Mouse (Mus musculus) midbrain, embryonic 16.5 days (tissue): ENCODE results near the gene Lrrc4b. TPM values are rescaled to one million over a fixed set of nuclear protein-coding genes. Genes with fewer than 3 reads are reported as not detected.
A peak's percentile ranks its signal among the peaks of the same experiment; 100 is the strongest.

Experiments
- ATAC-seq: fragments of 200-750 bp; cut with Nextera tagmentation; 2 replicates; pipeline ENCODE4 v1.8.0; 2017; ENCODE audit warnings: moderate TSS enrichment
- H3K27ac ChIP-seq: fragments of 300-500 bp; sonication (generic); 2 replicates; pipeline ENCODE4 v1.5.1; 2014; ENCODE audit warnings: mild to moderate bottlenecking, low read length, mixed read lengths
- H3K27me3 ChIP-seq: fragments of 300-500 bp; sonication (generic); 2 replicates; pipeline ENCODE4 v1.6.1; 2014; ENCODE audit warnings: low read depth, low read length, mixed read lengths; ENCODE audit not compliant: control insufficient read depth, insufficient read depth
- H3K36me3 ChIP-seq: fragments of 300-500 bp; sonication (generic); 2 replicates; pipeline ENCODE4 v1.6.1; 2014; ENCODE audit warnings: mild to moderate bottlenecking, low read length, moderate library complexity, mixed read lengths; ENCODE audit not compliant: control insufficient read depth, insufficient read depth
- H3K4me1 ChIP-seq: fragments of 300-500 bp; sonication (generic); 2 replicates; pipeline ENCODE4 v1.6.1; 2014; ENCODE audit warnings: mild to moderate bottlenecking, low read length, mixed read lengths; ENCODE audit not compliant: control insufficient read depth, insufficient read depth
- H3K4me2 ChIP-seq: fragments of 300-500 bp; sonication (generic); 2 replicates; pipeline ENCODE4 v1.6.1; 2014; ENCODE audit warnings: mild to moderate bottlenecking, low read length, mixed read lengths
- H3K4me3 ChIP-seq: fragments of 300-500 bp; sonication (generic); 2 replicates; pipeline ENCODE4 v1.5.1; 2014; ENCODE audit warnings: low read depth, mild to moderate bottlenecking, low read length, moderate library complexity, mixed read lengths
- H3K9ac ChIP-seq: fragments of 300-500 bp; sonication (generic); 2 replicates; pipeline ENCODE4 v1.6.1; 2014; ENCODE audit warnings: low read depth, low read length, mixed read lengths
- H3K9me3 ChIP-seq: fragments of 300-500 bp; sonication (generic); replicated peaks from 2 replicates; pipeline ENCODE4 v1.6.1; 2014; ENCODE audit warnings: mild to moderate bottlenecking, low read length, mixed read lengths; ENCODE audit not compliant: control insufficient read depth, poor library complexity, severe bottlenecking
- WGBS: fragments of 180-500 bp; shearing (Covaris S2); extraction: QIAGEN DNeasy Blood & Tissue Kit; methylation state at CpG from one replicate; pipeline ENCODE4 v1.1.7; 2014; 5-methylcytosine and 5-hydroxymethylcytosine counted together
- polyA plus RNA-seq: library from polyadenylated mRNA; unstranded; fragments of >200 nt; fragmentation: Nextera tagmentation; extraction: Ambion mirVana; gene quantifications from 2 replicates; pipeline ENCODE4 v1.2.1, GENCODE M21; 2015

The Lrrc4b gene
- polyA plus RNA-seq, 1 experiment from 2014 or later: 15.9 TPM

GRCm38 (mm10) chr7:44465111-44465510 is 36.3 kb downstream of the Lrrc4b start, which contains the start of gene Aspdh:
Aspdh (plus strand) TSS chr7:44465391.
- Histone ChIP-seq H3K9ac (peak within 1 kb of the TSS; percentile 39), H3K27ac (peak within 1 kb of the TSS; percentile 88), H3K27me3 (no peaks in the 10 kb centered on the region), H3K36me3 (peaks cover 29% of the 10 kb centered on the region), H3K4me3 (no peak within 1 kb of the TSS), H3K9me3 (no peaks in the 10 kb centered on the region), H3K4me2 (peak within 1 kb of the TSS; percentile 19), H3K4me1 (peaks cover 46% of the 10 kb centered on the region)
- ATAC-seq: no peak
- WGBS: 41% methylated on average over 2 of the region's 2 CpGs

GRCm38 (mm10) chr7:44466006-44466887 is 37.4 kb downstream of the Lrrc4b start:
- no peaks in the 10 kb centered on the region for H3K9me3 ChIP-seq
- no peaks in the 10 kb centered on the region for H3K27me3 ChIP-seq
- peaks cover 24% of the 10 kb centered on the region for H3K36me3 ChIP-seq
- 0 out of 2 replicates have a peak overlapping the region, but pooled peaks have one; percentile 28 for H3K9ac ChIP-seq
- H3K27ac ChIP-seq: peak overlapping the region; percentile 94
- H3K4me1 ChIP-seq: peaks cover 46% of the 10 kb centered on the region
- ATAC-seq: no peak
- H3K4me3 ChIP-seq: no peak overlapping the region
- WGBS: 73% methylated on average over 10 of the region's 10 CpGs
- no peak overlapping the region for H3K4me2 ChIP-seq

- H3K9me3 ChIP-seq: no peaks in the 10 kb centered on the region
- peaks cover 18% of the 10 kb centered on the region for H3K36me3 ChIP-seq
- peak; percentile 1; the same call in 1 of the 2 replicates for ATAC-seq
- 73% methylated on average over 16 of the region's 16 CpGs for WGBS
- H3K4me3 ChIP-seq: no peak overlapping the region
- H3K27ac ChIP-seq: peak overlapping the region; percentile 94
- H3K4me2 ChIP-seq: no peak overlapping the region
- H3K9ac ChIP-seq: 0 out of 2 replicates have a peak overlapping the region, but pooled peaks have one; percentile 28
- H3K27me3 ChIP-seq: no peaks in the 10 kb centered on the region
- peaks cover 46% of the 10 kb centered on the region for H3K4me1 ChIP-seq
These were observed 38.1 kb downstream of the Lrrc4b start for GRCm38 (mm10) chr7:44466888-44467311.

GRCm38 (mm10) chr7:44467811-44468411 is 39.1 kb downstream of the Lrrc4b start, which contains the start of gene Josd2:
Josd2 (plus strand) TSS chr7:44467980.
- WGBS: under 1% methylated on average over 42 of the region's 42 CpGs
- ATAC-seq: peak; percentile 93

GRCm38 (mm10) chr7:44468644-44469285 is 39.9 kb downstream of the Lrrc4b start:
- WGBS: 43% methylated on average over 15 of the region's 15 CpGs
- Histone ChIP-seq H3K36me3 (peaks cover 3% of the 10 kb centered on the region), H3K9me3 (no peaks in the 10 kb centered on the region), H3K4me2 (peak overlapping the region; percentile 62), H3K27me3 (no peaks in the 10 kb centered on the region), H3K9ac (peak overlapping the region; percentile 76), H3K4me1 (peaks cover 43% of the 10 kb centered on the region), H3K4me3 (peak overlapping the region; percentile 56), H3K27ac (peak overlapping the region; percentile 94)
- no peak for ATAC-seq

More at GRCm38 (mm10) chr7:44467811-44468411, 39.1 kb downstream of the Lrrc4b start, which contains the start of gene Josd2:
- H3K4me3 ChIP-seq: peak within 1 kb of the TSS; percentile 56
- H3K9ac ChIP-seq: peak within 1 kb of the TSS; percentile 76
- H3K27me3 ChIP-seq: no peaks in the 10 kb centered on the region
- peak within 1 kb of the TSS; percentile 94 for H3K27ac ChIP-seq
- peaks cover 46% of the 10 kb centered on the region for H3K4me1 ChIP-seq
- no peaks in the 10 kb centered on the region for H3K9me3 ChIP-seq
- H3K36me3 ChIP-seq: peaks cover 7% of the 10 kb centered on the region
- peak within 1 kb of the TSS; percentile 62 for H3K4me2 ChIP-seq

- WGBS: 92% methylated on average over 14 of the region's 16 CpGs
- ATAC-seq: no peak
- H3K4me2 ChIP-seq: no peak overlapping the region
- peaks cover 39% of the 10 kb centered on the region for H3K4me1 ChIP-seq
- H3K9me3 ChIP-seq: no peaks in the 10 kb centered on the region
- H3K4me3 ChIP-seq: no peak overlapping the region
- no peaks in the 10 kb centered on the region for H3K27me3 ChIP-seq
- no peaks in the 10 kb centered on the region for H3K36me3 ChIP-seq
- peak overlapping the region; percentile 94 for H3K27ac ChIP-seq
- peak overlapping the region; percentile 37 for H3K9ac ChIP-seq
These were observed 41.2 kb downstream of the Lrrc4b start for GRCm38 (mm10) chr7:44469677-44470675.

GRCm38 (mm10) chr7:44470696-44471612 is 42.1 kb downstream of the Lrrc4b start:
- H3K4me1 ChIP-seq: peaks cover 34% of the 10 kb centered on the region
- H3K4me2 ChIP-seq: no peak overlapping the region
- WGBS: 85% methylated on average over 16 of the region's 16 CpGs
- H3K27ac ChIP-seq: no peak overlapping the region
- no peak overlapping the region for H3K9ac ChIP-seq
- H3K4me3 ChIP-seq: no peak overlapping the region
- ATAC-seq: no peak
- H3K27me3 ChIP-seq: no peaks in the 10 kb centered on the region
- no peaks in the 10 kb centered on the region for H3K9me3 ChIP-seq
- no peaks in the 10 kb centered on the region for H3K36me3 ChIP-seq
